Mouse (Mus musculus) midbrain, embryonic 15.5 days (tissue): ENCODE results near the gene Prkcg. TPM values are rescaled to one million over a fixed set of nuclear protein-coding genes. Genes with fewer than 3 reads are reported as not detected.

Experiments used
- ATAC-seq: fragments of 200-750 bp; cut with Nextera tagmentation; replicated peaks from 2 replicates; pipeline ENCODE4 v1.8.0; 2017; ENCODE audit warnings: moderate TSS enrichment
- H3K27ac ChIP-seq: fragments of 300-500 bp; sonication (generic); 2 replicates; pipeline ENCODE4 v1.5.1; 2015; ENCODE audit warnings: mild to moderate bottlenecking, inconsistent platforms
- H3K27me3 ChIP-seq: fragments of 300-500 bp; sonication (generic); replicated peaks from 2 replicates; pipeline ENCODE4 v1.6.1; 2015; ENCODE audit warnings: inconsistent platforms
- H3K36me3 ChIP-seq: fragments of 300-500 bp; sonication (generic); replicated peaks from 2 replicates; pipeline ENCODE4 v1.6.1; 2015; ENCODE audit warnings: inconsistent platforms
- H3K4me1 ChIP-seq: fragments of 300-500 bp; sonication (generic); 2 replicates; pipeline ENCODE4 v1.6.1; 2015; ENCODE audit warnings: inconsistent platforms
- H3K4me2 ChIP-seq: fragments of 300-500 bp; sonication (generic); 2 replicates; pipeline ENCODE4 v1.6.1; 2015; ENCODE audit warnings: inconsistent platforms, mild to moderate bottlenecking, moderate library complexity
- H3K4me3 ChIP-seq: fragments of 300-500 bp; sonication (generic); 2 replicates; pipeline ENCODE4 v1.5.1; 2015; ENCODE audit warnings: mild to moderate bottlenecking, inconsistent platforms
- H3K9ac ChIP-seq: fragments of 300-500 bp; sonication (generic); 2 replicates; pipeline ENCODE4 v1.6.1; 2015; ENCODE audit warnings: mild to moderate bottlenecking, inconsistent platforms
- H3K9me3 ChIP-seq: fragments of 300-500 bp; sonication (generic); 2 replicates; pipeline ENCODE4 v1.6.1; 2016; ENCODE audit warnings: inconsistent platforms
- WGBS: fragments of 180-500 bp; shearing (Covaris S2); methylation state at CpG from one replicate; pipeline ENCODE4 v1.1.7; 2015; ENCODE audit warnings: mixed read lengths; 5-methylcytosine and 5-hydroxymethylcytosine counted together
- polyA plus RNA-seq: library from polyadenylated mRNA; unstranded; fragments of >200 nt; fragmentation: Nextera tagmentation; extraction: Ambion mirVana; gene quantifications from 2 replicates; pipeline ENCODE4 v1.2.1, GENCODE M21; 2015

The Prkcg gene
- polyA plus RNA-seq, 1 experiment from 2014 or later, result 2.3 TPM

DNA sequence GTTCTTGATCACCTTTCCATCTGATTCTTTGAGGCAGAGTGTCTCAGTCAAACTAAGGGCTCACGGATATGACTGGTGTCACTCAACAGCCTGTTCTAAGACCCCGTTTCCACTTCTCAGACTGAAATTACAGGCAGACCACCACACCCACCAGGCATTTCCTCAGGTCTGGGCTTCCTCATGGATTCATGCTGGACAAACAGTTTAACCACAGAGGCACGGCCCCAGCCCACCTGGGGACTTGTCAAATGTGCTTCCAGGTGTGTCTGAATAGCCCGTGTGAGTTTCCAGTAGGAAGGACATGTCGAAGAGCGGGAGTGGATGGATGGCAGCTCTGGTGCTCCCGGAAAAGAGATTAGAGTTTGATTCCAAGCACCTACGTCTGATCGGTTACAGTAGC lies 60.8 kb downstream of the Prkcg start:
- H3K36me3 ChIP-seq, result peaks cover 10% of the 10 kb centered on the region; the same call in 1 of the 2 replicates
- no peak for ATAC-seq

DNA sequence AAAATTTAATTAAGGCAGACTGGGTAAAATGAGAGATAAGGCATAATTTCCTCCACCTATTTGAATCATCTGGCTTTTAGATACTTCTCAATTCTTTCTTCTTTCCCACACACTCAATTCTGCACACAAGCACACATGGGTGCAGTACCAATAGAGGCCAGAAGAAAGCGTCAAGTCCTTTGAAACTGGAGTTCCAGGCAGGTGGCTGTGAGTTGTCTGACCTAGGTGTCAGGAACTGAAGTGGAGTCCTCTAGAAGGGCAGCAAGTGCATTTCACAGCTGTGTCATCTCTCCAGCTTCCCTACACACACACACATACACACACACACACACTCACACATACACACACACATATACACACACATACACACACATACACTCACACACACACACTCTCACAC lies 62.6 kb downstream of the Prkcg start:
- ATAC-seq, result no peak
- WGBS, result 100% methylated on average over 1 of the region's 1 CpGs
- Histone ChIP-seq H3K4me2 (no peak overlapping the region), H3K4me3 (no peak overlapping the region), H3K27ac (no peak overlapping the region), H3K36me3 (peaks cover 10% of the 10 kb centered on the region; the same call in 1 of the 2 replicates), H3K9me3 (no peaks in the 10 kb centered on the region), H3K9ac (no peak overlapping the region), H3K4me1 (no peaks in the 10 kb centered on the region), H3K27me3 (no peaks in the 10 kb centered on the region)

More for the DNA sequence above, 60.8 kb downstream of the Prkcg start:
- Histone ChIP-seq H3K4me1 (no peaks in the 10 kb centered on the region), H3K4me3 (no peak overlapping the region), H3K27me3 (no peaks in the 10 kb centered on the region), H3K9me3 (no peaks in the 10 kb centered on the region), H3K27ac (no peak overlapping the region), H3K9ac (no peak overlapping the region), H3K4me2 (no peak overlapping the region)
- WGBS, result 94% methylated on average over 9 of the region's 9 CpGs

- H3K9me3 ChIP-seq, result no peaks in the 10 kb centered on the region
- H3K27ac ChIP-seq, result no peak overlapping the region
- H3K27me3 ChIP-seq, result no peaks in the 10 kb centered on the region
- no peak overlapping the region for H3K4me2 ChIP-seq
- H3K4me3 ChIP-seq, result no peak overlapping the region
- H3K36me3 ChIP-seq, result peaks cover 10% of the 10 kb centered on the region; the same call in 1 of the 2 replicates
- no peak overlapping the region for H3K9ac ChIP-seq
- no peaks in the 10 kb centered on the region for H3K4me1 ChIP-seq
- WGBS, result 87% methylated on average over 6 of the region's 6 CpGs
- ATAC-seq, result no peak
These were observed 65.9 kb downstream of the Prkcg start for GRCm38 (mm10) chr7:3354850-3355249.

DNA sequence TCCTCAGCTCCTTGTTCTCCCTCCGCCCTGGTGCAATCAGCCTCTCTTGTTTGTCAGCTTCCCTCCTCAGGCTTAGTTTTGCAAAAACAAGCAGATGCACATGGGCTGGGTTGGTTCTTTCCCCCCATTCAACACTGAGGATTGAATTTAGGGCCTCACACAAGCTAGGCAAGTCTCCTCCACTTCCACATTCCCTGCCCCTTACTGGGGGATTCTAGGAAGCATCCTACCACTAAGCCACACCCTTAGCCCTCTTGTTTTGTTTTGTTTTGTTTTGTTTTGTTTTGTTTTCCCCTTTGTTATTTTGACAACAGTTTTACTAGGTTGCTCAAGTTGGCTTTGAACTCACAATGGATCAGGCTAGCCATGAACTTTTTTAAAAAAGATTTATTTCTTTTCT lies 71.7 kb downstream of the Prkcg start:
- H3K9ac ChIP-seq, result no peak overlapping the region

DNA sequence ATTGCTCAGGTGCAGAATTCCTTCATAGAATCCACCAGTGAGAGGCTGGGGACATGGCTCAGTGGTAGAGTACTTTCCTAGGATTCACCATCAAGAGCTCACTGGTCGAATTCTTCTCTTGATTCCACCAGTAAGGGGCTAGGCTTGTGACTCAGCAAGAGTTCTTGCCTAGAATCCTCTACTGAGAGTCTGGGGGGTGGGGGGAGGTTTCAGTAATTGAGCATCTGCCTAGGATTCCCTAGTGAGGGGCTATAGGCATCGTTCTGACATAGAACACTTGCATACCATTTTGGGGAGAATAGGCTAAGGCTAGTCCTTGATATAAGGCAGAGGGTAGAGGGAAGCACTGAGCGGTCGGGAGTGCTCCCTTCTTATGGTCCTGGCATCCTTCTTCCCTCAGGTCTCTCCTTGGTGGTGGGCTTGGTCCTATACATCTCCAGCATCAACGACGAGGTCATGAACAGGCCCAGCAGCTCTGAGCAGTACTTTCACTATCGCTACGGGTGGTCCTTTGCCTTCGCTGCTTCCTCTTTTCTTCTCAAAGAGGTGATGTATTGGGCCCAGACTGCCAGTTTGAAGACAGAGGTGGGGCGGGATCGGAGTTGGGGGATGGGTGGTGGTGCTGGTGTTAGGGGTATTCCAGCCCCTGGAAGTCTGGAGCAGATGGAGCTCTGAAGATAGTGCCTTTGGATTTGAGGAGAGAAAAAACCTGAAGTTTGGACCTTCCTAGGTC lies 76.7 kb downstream of the Prkcg start:
- H3K4me3 ChIP-seq, result no peak overlapping the region
- H3K4me1 ChIP-seq, result peaks cover 7% of the 10 kb centered on the region
- 0 out of 2 replicates have a peak, but pooled peaks cover 13% of the 10 kb centered on the region for H3K36me3 ChIP-seq
- H3K4me2 ChIP-seq, result no peak overlapping the region
- no peaks in the 10 kb centered on the region for H3K9me3 ChIP-seq
- ATAC-seq, result no peak
- H3K27me3 ChIP-seq, result peaks cover 3% of the 10 kb centered on the region; the same call in 1 of the 2 replicates
- no peak overlapping the region for H3K9ac ChIP-seq
- WGBS, result 56% methylated on average over 11 of the region's 11 CpGs
- H3K27ac ChIP-seq, result no peak overlapping the region

More for the DNA sequence above, 71.7 kb downstream of the Prkcg start:
- 0 out of 2 replicates have a peak, but pooled peaks cover 15% of the 10 kb centered on the region for H3K36me3 ChIP-seq
- no peak overlapping the region for H3K4me3 ChIP-seq
- H3K9me3 ChIP-seq, result no peaks in the 10 kb centered on the region
- no peak for ATAC-seq
- H3K27ac ChIP-seq, result no peak overlapping the region
- 94% methylated on average over 1 of the region's 1 CpGs for WGBS
- H3K4me1 ChIP-seq, result no peaks in the 10 kb centered on the region
- no peak overlapping the region for H3K4me2 ChIP-seq
- no peaks in the 10 kb centered on the region; the same call in 1 of the 2 replicates for H3K27me3 ChIP-seq

DNA sequence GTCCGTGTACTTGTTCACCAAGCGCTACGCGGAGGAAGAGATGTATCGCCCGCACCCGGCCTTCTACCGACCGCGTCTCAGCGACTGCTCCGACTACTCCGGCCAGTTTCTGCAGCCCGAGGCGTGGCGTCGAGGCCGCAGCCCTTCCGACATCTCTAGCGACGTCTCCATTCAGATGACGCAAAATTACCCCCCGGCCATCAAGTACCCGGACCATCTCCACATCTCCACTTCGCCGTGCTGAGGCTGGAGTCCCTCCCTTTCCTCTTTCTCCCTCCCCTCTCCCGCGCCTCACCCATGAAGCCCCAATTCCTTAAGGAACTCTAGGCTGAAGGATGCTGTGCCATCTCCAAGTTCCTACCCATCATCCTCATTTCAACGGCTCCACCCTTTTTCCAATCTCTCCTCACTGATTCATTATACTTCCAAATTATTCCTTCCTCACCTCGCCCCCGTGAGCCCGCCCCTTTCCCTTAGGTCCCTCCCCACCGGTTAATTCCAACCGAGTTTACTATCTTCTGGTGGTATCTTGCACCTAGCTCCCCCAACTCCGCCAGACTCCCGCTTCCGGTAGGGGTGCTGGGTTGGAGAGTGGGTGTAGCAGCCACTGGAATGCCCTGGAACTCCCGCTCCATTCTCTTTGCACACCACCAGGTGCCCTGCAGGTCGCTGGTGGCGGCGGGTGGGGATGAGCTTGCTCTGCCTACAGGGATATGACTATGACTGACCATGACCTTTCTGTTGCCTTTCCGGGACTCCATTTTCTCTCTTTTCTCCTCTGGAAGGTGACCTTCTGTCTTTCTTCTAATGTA lies 77.9 kb downstream of the Prkcg start:
- H3K4me1 ChIP-seq, result peaks cover 7% of the 10 kb centered on the region
- no peaks in the 10 kb centered on the region for H3K9me3 ChIP-seq
- no peak overlapping the region for H3K9ac ChIP-seq
- peak overlapping the region; percentile 26 for H3K4me2 ChIP-seq
- H3K36me3 ChIP-seq, result 0 out of 2 replicates have a peak, but pooled peaks cover 10% of the 10 kb centered on the region
- H3K4me3 ChIP-seq, result no peak overlapping the region
- ATAC-seq, result peak; percentile 32; the same call in 1 of the 2 replicates
- peaks cover 3% of the 10 kb centered on the region; the same call in 1 of the 2 replicates for H3K27me3 ChIP-seq
- 23% methylated on average over 42 of the region's 42 CpGs for WGBS
- H3K27ac ChIP-seq, result no peak overlapping the region

DNA sequence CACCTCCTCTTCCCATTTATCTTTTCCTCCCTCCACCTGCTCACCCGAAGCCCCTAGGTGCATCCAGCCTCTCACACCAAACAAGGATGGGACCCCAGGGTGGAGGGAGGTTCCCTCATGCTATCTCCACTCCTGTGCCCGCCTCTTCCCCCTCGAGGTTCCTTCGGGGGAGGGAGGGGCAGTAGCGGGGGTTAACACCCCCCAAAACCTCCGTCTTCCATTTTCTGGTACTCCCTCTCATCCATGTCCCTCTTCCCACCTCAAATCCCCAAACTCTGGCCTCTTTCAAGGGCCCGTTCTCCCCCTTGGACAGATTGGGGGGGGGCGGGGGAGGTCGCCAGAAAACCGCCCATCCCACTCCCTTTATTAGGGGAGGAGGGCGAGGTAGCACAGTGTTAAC lies 78.6 kb downstream of the Prkcg start:
- H3K9ac ChIP-seq, result no peak overlapping the region
- 0 out of 2 replicates have a peak, but pooled peaks have one; percentile 37 for ATAC-seq
- 0 out of 2 replicates have a peak, but pooled peaks cover 10% of the 10 kb centered on the region for H3K36me3 ChIP-seq

GRCm38 (mm10) chr7:3368311-3368710 lies 79.3 kb downstream of the Prkcg start:
- 24% methylated on average over 12 of the region's 12 CpGs for WGBS
- peak; percentile 21 for ATAC-seq
- H3K9me3 ChIP-seq, result no peaks in the 10 kb centered on the region
- no peak overlapping the region for H3K27ac ChIP-seq
- H3K4me3 ChIP-seq, result no peak overlapping the region
- H3K36me3 ChIP-seq, result 0 out of 2 replicates have a peak, but pooled peaks cover 10% of the 10 kb centered on the region
- H3K9ac ChIP-seq, result no peak overlapping the region
- no peak overlapping the region for H3K4me2 ChIP-seq
- peaks cover 3% of the 10 kb centered on the region; the same call in 1 of the 2 replicates for H3K27me3 ChIP-seq
- H3K4me1 ChIP-seq, result peaks cover 7% of the 10 kb centered on the region

More for the DNA sequence above, 78.6 kb downstream of the Prkcg start:
- peaks cover 7% of the 10 kb centered on the region for H3K4me1 ChIP-seq
- no peak overlapping the region for H3K4me3 ChIP-seq
- no peaks in the 10 kb centered on the region for H3K9me3 ChIP-seq
- 14% methylated on average over 11 of the region's 11 CpGs for WGBS
- H3K27ac ChIP-seq, result no peak overlapping the region
- H3K27me3 ChIP-seq, result peaks cover 3% of the 10 kb centered on the region; the same call in 1 of the 2 replicates
- peak overlapping the region; percentile 26 for H3K4me2 ChIP-seq

GRCm38 (mm10) chr7:3369189-3369588 lies 80.2 kb downstream of the Prkcg start:
- no peak for ATAC-seq
- Histone ChIP-seq H3K9me3 (no peaks in the 10 kb centered on the region), H3K4me3 (no peak overlapping the region), H3K4me1 (peaks cover 7% of the 10 kb centered on the region), H3K27me3 (peaks cover 3% of the 10 kb centered on the region; the same call in 1 of the 2 replicates), H3K9ac (no peak overlapping the region), H3K27ac (no peak overlapping the region), H3K4me2 (no peak overlapping the region), H3K36me3 (0 out of 2 replicates have a peak, but pooled peaks cover 10% of the 10 kb centered on the region)
- 78% methylated on average over 6 of the region's 6 CpGs for WGBS

DNA sequence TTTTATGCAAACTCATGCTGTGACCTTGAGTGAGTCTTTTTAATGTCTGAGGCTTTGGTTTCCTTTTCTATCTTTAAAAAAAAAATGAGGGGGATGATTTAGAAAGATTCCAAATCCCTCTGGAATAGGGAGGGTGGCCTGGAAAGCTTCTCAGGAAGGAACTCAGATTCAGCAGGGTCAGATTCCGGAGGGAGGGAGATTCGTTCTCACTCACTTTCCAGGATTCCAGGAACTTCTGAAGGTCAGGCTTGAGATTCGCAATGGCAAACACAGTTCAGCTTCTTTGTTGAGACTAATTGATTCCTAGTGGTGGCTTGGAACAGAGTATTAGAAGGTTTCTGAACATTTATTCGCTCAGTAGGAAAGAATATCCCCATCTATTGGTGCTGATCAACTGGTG lies 81.4 kb downstream of the Prkcg start:
- ATAC-seq, result no peak
- Histone ChIP-seq H3K27me3 (peaks cover 3% of the 10 kb centered on the region; the same call in 1 of the 2 replicates), H3K4me1 (peaks cover 7% of the 10 kb centered on the region), H3K4me3 (no peak overlapping the region), H3K4me2 (no peak overlapping the region), H3K36me3 (0 out of 2 replicates have a peak, but pooled peaks cover 6% of the 10 kb centered on the region), H3K9ac (no peak overlapping the region), H3K9me3 (no peaks in the 10 kb centered on the region), H3K27ac (no peak overlapping the region)
- WGBS, result 65% methylated on average over 4 of the region's 4 CpGs

- Histone ChIP-seq H3K4me2 (no peak overlapping the region), H3K9me3 (no peaks in the 10 kb centered on the region), H3K9ac (no peak overlapping the region), H3K4me1 (peaks cover 4% of the 10 kb centered on the region), H3K36me3 (no peaks in the 10 kb centered on the region), H3K27ac (no peak overlapping the region), H3K27me3 (no peaks in the 10 kb centered on the region), H3K4me3 (no peak overlapping the region)
- WGBS, result 61% methylated on average over 2 of the region's 2 CpGs
- ATAC-seq, result no peak
These were observed 83.4 kb downstream of the Prkcg start for GRCm38 (mm10) chr7:3372376-3372775.

DNA sequence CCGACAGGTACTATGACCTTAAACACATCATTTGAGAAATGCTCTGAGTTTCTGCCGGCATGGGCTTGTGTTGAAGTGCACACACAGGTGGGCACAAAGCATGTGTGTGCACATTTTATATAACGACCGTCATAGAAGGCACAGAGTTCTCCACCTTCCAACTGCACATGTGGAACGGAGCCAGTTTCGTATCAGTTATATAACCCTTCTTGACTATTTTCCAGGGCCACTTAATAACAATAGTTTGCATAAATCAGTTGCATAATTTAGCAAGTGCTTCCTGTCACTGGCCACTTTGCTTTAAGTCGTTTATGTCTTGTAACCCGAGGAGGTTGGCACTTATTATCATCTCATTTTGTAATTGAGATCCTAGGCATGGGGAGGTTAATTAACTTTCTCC lies 84.8 kb downstream of the Prkcg start:
- no peaks in the 10 kb centered on the region for H3K4me1 ChIP-seq
- no peaks in the 10 kb centered on the region for H3K9me3 ChIP-seq
- H3K36me3 ChIP-seq, result no peaks in the 10 kb centered on the region
- H3K27ac ChIP-seq, result no peak overlapping the region
- no peak overlapping the region for H3K9ac ChIP-seq
- H3K4me3 ChIP-seq, result no peak overlapping the region
- no peak overlapping the region for H3K4me2 ChIP-seq
- WGBS, result 89% methylated on average over 8 of the region's 8 CpGs
- no peak for ATAC-seq
- no peaks in the 10 kb centered on the region for H3K27me3 ChIP-seq
